Mouse (Mus musculus): Measurements from ENCODE around the gene Smim4. TPM values are rescaled to one million over a fixed set of nuclear protein-coding genes. Genes with fewer than 3 reads are reported as not detected.

Gene Smim4
- polyA plus RNA-seq, 2 experiments = 28.2 to 62.7 TPM

DNA sequence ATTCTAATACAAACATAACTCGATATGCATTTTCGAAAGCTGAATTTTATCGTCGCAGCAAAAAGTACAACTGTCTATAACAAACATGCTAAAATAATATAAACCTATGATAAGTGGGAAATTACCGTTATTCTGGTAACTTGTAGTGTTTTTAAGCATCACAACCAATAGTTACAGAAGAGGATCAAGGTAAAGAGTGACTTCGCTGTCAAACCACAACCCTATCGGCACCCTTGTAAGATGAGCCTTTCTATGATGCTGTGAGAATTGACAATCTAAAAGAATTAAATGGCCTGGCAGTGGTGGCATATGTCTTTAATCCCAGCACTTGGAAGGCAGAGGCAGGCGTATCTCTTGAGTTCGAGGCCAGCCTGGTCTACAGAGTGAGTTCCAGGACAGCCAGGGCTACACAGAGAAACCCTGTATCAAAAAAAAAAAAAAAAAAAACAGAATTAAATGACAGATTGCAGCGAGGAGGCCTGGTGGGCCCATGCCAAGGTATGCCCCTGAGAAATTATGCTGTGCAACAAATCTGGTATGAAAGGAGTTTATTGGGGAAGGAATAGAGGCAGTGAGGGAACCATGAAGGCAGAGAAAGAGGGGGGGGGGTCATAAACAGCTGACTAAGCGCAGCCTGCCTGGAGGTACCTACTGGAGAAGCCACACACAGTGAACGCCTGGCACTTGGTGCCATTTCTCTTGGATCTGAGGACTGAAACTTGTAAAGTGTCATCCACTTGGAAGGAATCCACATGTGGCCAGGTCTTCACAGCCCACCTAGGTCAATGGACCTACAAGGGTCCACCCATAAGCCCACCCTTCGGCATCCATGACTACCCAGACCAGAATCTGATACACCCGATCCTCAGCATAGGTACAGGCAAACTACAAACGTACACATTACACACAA lies 825 bp upstream of the Smim4 start:
- H3K4me2 ChIP-seq (replicated peaks; ENCODE audit: low read depth, low read length, severe bottlenecking) = peak overlapping the region; percentile 86

DNA sequence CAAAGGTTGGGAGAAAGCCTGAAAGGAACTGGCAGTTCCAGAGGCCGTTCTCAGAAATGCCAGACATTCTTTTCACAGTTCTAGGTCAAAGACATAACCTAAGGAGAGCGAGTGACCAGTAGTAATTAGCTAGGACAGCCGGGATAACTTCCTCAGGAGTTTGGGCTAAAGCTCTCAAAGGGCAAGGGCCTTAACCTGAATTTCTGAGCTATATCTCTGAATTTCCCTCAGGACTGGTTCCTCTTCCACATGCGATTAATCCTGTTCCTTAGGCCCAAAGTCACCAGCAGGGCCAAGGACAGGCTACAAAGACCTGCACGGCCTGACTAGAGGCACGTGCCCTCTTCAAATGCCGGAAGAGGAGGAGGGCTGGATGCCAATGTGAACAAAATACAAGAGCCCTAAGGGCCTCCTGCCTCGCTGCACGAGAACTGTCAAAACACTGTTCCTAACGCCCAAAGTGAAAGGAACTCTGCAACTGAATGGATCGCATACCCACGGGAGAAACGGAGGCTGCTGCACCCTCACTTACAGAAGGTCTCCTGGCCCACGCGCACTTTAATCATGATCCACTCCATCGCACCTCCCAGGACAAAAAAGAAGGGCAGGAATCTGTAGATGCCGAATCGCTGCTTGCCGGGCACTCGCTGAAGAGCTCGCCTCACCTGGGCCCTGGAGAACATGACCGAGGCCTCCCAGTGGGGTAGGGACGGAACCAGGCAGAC lies 493 bp downstream of the Smim4 start:
- TF ChIP-seq POLR2A (IDR thresholded peaks at IDR 0.05; ENCODE audit: borderline replicate concordance, extremely low read depth, insufficient read depth, insufficient read length) = no peak
- DNase-seq (ENCODE audit: low spot score) (peak; percentile 29), ATAC-seq (ENCODE audit: low FRiP score, low read depth) (no peak)
- H3K4me3 ChIP-seq (replicated peaks; ENCODE audit: low read length) = peak overlapping the region; percentile 77
- peaks cover 5% of the 10 kb centered on the region for H3K36me3 ChIP-seq (ENCODE audit: control insufficient read depth, insufficient read depth, low read length)
- peak overlapping the region; percentile 72 for H3K9ac ChIP-seq (ENCODE audit: low read depth, low read length, severe bottlenecking)
- no peaks in the 10 kb centered on the region for H3K9me3 ChIP-seq (ENCODE audit: control insufficient read depth, low read length)
- H3K27me3 ChIP-seq (ENCODE audit: control insufficient read depth, insufficient read depth, low read length) = no peaks in the 10 kb centered on the region
- H3K4me1 ChIP-seq (ENCODE audit: control insufficient read depth, insufficient read depth, low read length) = peaks cover 41% of the 10 kb centered on the region
- H3K27ac ChIP-seq (replicated peaks; ENCODE audit: low read depth, low read length) = peak overlapping the region; percentile 68
- WGBS = under 1% methylated on average over 23 of the region's 23 CpGs
- peak overlapping the region; percentile 86 for H3K4me2 ChIP-seq (replicated peaks; ENCODE audit: low read depth, low read length, severe bottlenecking)

More for the DNA sequence above, 825 bp upstream of the Smim4 start:
- Histone ChIP-seq H3K9me3 (ENCODE audit: control insufficient read depth, low read length) (no peaks in the 10 kb centered on the region), H3K27me3 (ENCODE audit: control insufficient read depth, insufficient read depth, low read length) (no peaks in the 10 kb centered on the region), H3K9ac (ENCODE audit: low read depth, low read length, severe bottlenecking) (no peak overlapping the region), H3K27ac (replicated peaks; ENCODE audit: low read depth, low read length) (peak overlapping the region; percentile 67), H3K36me3 (ENCODE audit: control insufficient read depth, insufficient read depth, low read length) (peaks cover 6% of the 10 kb centered on the region), H3K4me1 (ENCODE audit: control insufficient read depth, insufficient read depth, low read length) (peaks cover 53% of the 10 kb centered on the region), H3K4me3 (replicated peaks; ENCODE audit: low read length) (peak overlapping the region; percentile 77; the same call in 1 of the 2 replicates)
- no peak for TF ChIP-seq POLR2A (IDR thresholded peaks at IDR 0.05; ENCODE audit: borderline replicate concordance, extremely low read depth, insufficient read depth, insufficient read length)
- DNase-seq (ENCODE audit: low spot score) (no peak), ATAC-seq (ENCODE audit: low FRiP score, low read depth) (no peak)
- WGBS = 66% methylated on average over 15 of the region's 15 CpGs

DNA sequence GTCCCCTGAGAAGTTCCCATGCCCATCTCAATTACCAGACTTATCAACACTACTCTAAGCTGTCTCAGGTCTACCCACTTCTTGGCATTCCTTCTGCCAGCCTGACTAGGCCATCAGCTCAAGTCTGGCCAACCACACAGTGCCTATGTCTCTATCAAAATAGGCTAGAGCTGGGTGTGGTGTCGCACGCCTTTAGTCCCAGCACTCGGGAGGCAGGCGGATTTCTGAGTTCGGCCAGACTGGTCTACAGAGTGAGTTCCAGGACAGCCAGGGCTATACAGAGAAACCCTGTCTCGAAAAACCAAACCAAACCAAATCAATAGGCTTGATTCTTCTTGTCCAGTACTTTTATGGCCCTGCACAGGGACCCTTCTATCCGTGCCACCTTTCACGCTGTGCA lies 1.9 kb downstream of the Smim4 start:
- no peak overlapping the region for H3K27ac ChIP-seq (replicated peaks; ENCODE audit: low read depth, low read length)
- ATAC-seq (ENCODE audit: low FRiP score, low read depth) (no peak), DNase-seq (ENCODE audit: low spot score) (no peak)
- H3K27me3 ChIP-seq (ENCODE audit: control insufficient read depth, insufficient read depth, low read length) = no peaks in the 10 kb centered on the region
- no peak overlapping the region for H3K4me2 ChIP-seq (replicated peaks; ENCODE audit: low read depth, low read length, severe bottlenecking)
- H3K9ac ChIP-seq (ENCODE audit: low read depth, low read length, severe bottlenecking) = no peak overlapping the region
- H3K9me3 ChIP-seq (ENCODE audit: control insufficient read depth, low read length) = no peaks in the 10 kb centered on the region
- 91% methylated on average over 8 of the region's 8 CpGs for WGBS
- peaks cover 16% of the 10 kb centered on the region for H3K36me3 ChIP-seq (ENCODE audit: control insufficient read depth, insufficient read depth, low read length)
- peaks cover 26% of the 10 kb centered on the region for H3K4me1 ChIP-seq (ENCODE audit: control insufficient read depth, insufficient read depth, low read length)
- TF ChIP-seq POLR2A (IDR thresholded peaks at IDR 0.05; ENCODE audit: borderline replicate concordance, extremely low read depth, insufficient read depth, insufficient read length) = no peak
- no peak overlapping the region for H3K4me3 ChIP-seq (replicated peaks; ENCODE audit: low read length)

DNA sequence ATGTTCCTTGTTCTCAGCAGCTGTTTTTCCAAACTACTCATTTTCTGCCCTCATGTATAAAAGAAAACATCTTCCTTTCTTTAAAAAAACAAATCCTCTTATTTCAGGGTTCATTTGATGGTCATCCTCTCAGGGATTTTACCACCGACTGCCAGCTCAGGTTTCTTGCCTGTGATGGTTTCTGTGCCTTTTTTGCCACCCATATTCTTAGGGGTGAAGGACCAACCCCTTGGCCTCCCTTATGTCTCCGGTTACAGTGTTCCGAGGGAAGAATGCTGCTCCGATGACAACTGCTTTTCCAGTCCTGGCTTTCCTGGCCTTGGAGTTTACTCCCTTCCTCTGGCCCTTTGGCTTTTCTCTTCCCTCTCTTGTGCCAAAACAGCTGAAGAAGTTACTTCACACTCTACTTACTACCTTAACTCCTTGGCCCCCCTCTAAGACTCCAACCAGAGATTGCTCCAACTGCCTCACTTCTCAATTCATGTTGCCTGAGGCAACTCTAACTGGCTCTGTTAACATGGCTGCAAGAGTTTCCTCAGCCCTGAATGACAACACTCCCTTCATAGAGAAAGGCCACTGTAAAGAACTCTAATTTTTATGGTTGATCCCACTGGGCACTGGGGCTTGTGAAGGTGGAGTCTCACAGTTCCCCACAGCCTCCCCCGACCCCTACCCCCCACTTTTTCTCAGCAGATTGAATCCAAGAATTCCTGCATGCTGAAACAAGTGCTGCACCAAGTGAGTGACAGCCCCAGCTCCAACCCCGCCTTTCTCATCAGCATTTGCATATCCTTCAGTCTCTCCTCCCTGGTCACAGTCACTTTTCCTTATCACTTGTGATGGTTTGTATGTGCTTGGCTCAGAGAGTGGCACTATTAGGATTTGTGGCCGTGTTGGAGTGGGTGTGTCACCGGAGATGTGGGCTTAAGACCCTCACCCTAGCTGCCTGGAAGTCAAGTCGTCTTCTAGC lies 3.4 kb downstream of the Smim4 start:
- Histone ChIP-seq H3K9me3 (ENCODE audit: control insufficient read depth, low read length) (no peaks in the 10 kb centered on the region), H3K27ac (replicated peaks; ENCODE audit: low read depth, low read length) (peak overlapping the region; percentile 78), H3K27me3 (ENCODE audit: control insufficient read depth, insufficient read depth, low read length) (no peaks in the 10 kb centered on the region), H3K4me3 (replicated peaks; ENCODE audit: low read length) (0 out of 2 replicates have a peak overlapping the region, but pooled peaks have one; percentile 2), H3K36me3 (ENCODE audit: control insufficient read depth, insufficient read depth, low read length) (peaks cover 25% of the 10 kb centered on the region), H3K4me1 (ENCODE audit: control insufficient read depth, insufficient read depth, low read length) (peaks cover 23% of the 10 kb centered on the region), H3K4me2 (replicated peaks; ENCODE audit: low read depth, low read length, severe bottlenecking) (no peak overlapping the region; the same call in 1 of the 2 replicates), H3K9ac (ENCODE audit: low read depth, low read length, severe bottlenecking) (0 out of 2 replicates have a peak overlapping the region, but pooled peaks have one; percentile 25)
- peak; percentile 46 for DNase-seq (ENCODE audit: low spot score)
- 49% methylated on average over 9 of the region's 9 CpGs for WGBS
- ATAC-seq (ENCODE audit: low FRiP score, low read depth) = no peak
- no peak for TF ChIP-seq POLR2A (IDR thresholded peaks at IDR 0.05; ENCODE audit: borderline replicate concordance, extremely low read depth, insufficient read depth, insufficient read length)
